15 mouse cellular contexts compared by ENCODE assay signal in genomic region chr11:115227640-115228039, GRCm38 (mm10). TPM values are rescaled to one million over a fixed set of nuclear protein-coding genes. Genes with fewer than 3 reads are reported as not detected.
DNase-seq lines count a peak whose midpoint lies in the region; ATAC-seq and TF ChIP-seq lines count a peak whose summit lies in the region.
"Had no signal": no experiment of that assay in that cellular context is flagged by ENCODE, and none has a peak within 500 bp of the region (broad histone marks: within the 10 kb centered on the region; RNA-seq: fewer than 3 reads in every experiment).

No protein-coding gene starts in this region.

- peak overlapping the region; percentile 66; the same call in 1 of the 2 replicates for H3K27ac ChIP-seq in forebrain, embryonic 10.5 days
- no peak overlapping the region for H3K27ac ChIP-seq in forebrain, postnatal 0 days (ENCODE audit: low read depth, low read length)
- peak overlapping the region; percentile 38; the same call in 1 of the 2 replicates for H3K27ac ChIP-seq in left cerebral cortex, adult 2 months
- H3K27ac ChIP-seq in forebrain, embryonic 16.5 days (ENCODE audit: low read length), result peak overlapping the region; percentile 48
- H3K27ac ChIP-seq in kidney, embryonic 14.5 days (ENCODE audit: low read depth, low read length), result no peak overlapping the region
- H3K27ac ChIP-seq: limb, embryonic 10.5 days; liver, embryonic 14.5 days had no signal

- H3K4me2 ChIP-seq in forebrain, postnatal 0 days (ENCODE audit: low read depth), result no peak overlapping the region
- no peak overlapping the region for H3K4me2 ChIP-seq in forebrain, embryonic 16.5 days (ENCODE audit: low read length)
- H3K4me2 ChIP-seq in kidney, embryonic 14.5 days (replicated peaks; ENCODE audit: low read depth, low read length), result no peak overlapping the region
- H3K4me2 ChIP-seq: heart, embryonic 13.5 days had no signal

- no peaks in the 10 kb centered on the region for H3K9me3 ChIP-seq in forebrain, embryonic 10.5 days
- H3K9me3 ChIP-seq in forebrain, postnatal 0 days (ENCODE audit: low read length), result no peaks in the 10 kb centered on the region
- no peaks in the 10 kb centered on the region for H3K9me3 ChIP-seq in forebrain, embryonic 16.5 days (ENCODE audit: control insufficient read depth, low read length)
- no peaks in the 10 kb centered on the region for H3K9me3 ChIP-seq in kidney, embryonic 14.5 days (ENCODE audit: control insufficient read depth, low read length)
- H3K9me3 ChIP-seq: heart, embryonic 13.5 days; limb, embryonic 10.5 days had no signal

- peaks cover 89% of the 10 kb centered on the region for H3K4me1 ChIP-seq in forebrain, embryonic 10.5 days
- peaks cover 28% of the 10 kb centered on the region for H3K4me1 ChIP-seq in forebrain, postnatal 0 days (ENCODE audit: insufficient read depth)
- peaks cover 67% of the 10 kb centered on the region for H3K4me1 ChIP-seq in forebrain, embryonic 16.5 days (replicated peaks; ENCODE audit: control insufficient read depth, insufficient read depth, low read length)
- H3K4me1 ChIP-seq in kidney, embryonic 14.5 days (ENCODE audit: control insufficient read depth, insufficient read depth, low read length), result peaks cover 12% of the 10 kb centered on the region

- H3K9ac ChIP-seq in forebrain, postnatal 0 days, result no peak overlapping the region; the same call in 1 of the 2 replicates
- 0 out of 2 replicates have a peak overlapping the region, but pooled peaks have one; percentile 42 for H3K9ac ChIP-seq in forebrain, embryonic 16.5 days (replicated peaks; ENCODE audit: low read depth, low read length)
- H3K9ac ChIP-seq in kidney, embryonic 14.5 days (ENCODE audit: low read depth, low read length), result no peak overlapping the region
- H3K9ac ChIP-seq: liver, embryonic 14.5 days had no signal

- ATAC-seq in forebrain, postnatal 0 days, result no peak
- no peak for ATAC-seq in forebrain, embryonic 16.5 days
- no peak for ATAC-seq in kidney, embryonic 14.5 days (ENCODE audit: low FRiP score, low TSS enrichment)

- no peak for DNase-seq in forebrain, embryonic 10.5 days (ENCODE audit: extremely low spot score, low spot score)
- no peak for DNase-seq in forebrain, postnatal 0 days
- DNase-seq in left cerebral cortex, adult 2 months (ENCODE audit: extremely low spot score in 1 of 2, low spot score in 2 of 2), result no peak
- no peak for DNase-seq in left cerebral cortex, postnatal 10 days (ENCODE audit: extremely low spot score in 1 of 2, low spot score in 2 of 2)
- DNase-seq in MN1 (ENCODE audit: low spot score), result peak; percentile 65
- no peak for DNase-seq in c-Kit-positive CD71-positive TER-119-positive erythroid progenitor cells, embryonic 14.5 days (ENCODE audit: low spot score)
- DNase-seq: kidney, adult 11 months; right cerebral cortex, postnatal 25 days had no signal

- peaks cover 54% of the 10 kb centered on the region for H3K27me3 ChIP-seq in forebrain, embryonic 10.5 days (ENCODE audit: poor library complexity, severe bottlenecking)
- no peaks in the 10 kb centered on the region for H3K27me3 ChIP-seq in forebrain, postnatal 0 days (ENCODE audit: insufficient read depth, low read length)
- no peaks in the 10 kb centered on the region for H3K27me3 ChIP-seq in forebrain, embryonic 16.5 days (replicated peaks; ENCODE audit: control insufficient read depth, insufficient read depth, low read length)
- H3K27me3 ChIP-seq in kidney, embryonic 14.5 days (ENCODE audit: control insufficient read depth, insufficient read depth, low read length), result peaks cover 11% of the 10 kb centered on the region

- no peak for TF ChIP-seq CTCF in forebrain, postnatal 0 days (IDR thresholded peaks at IDR 0.05; ENCODE audit: low read depth)
- TF ChIP-seq CTCF in left cerebral cortex, adult 2 months (IDR thresholded peaks at IDR 0.05), result no peak

- H3K36me3 ChIP-seq in forebrain, embryonic 10.5 days (replicated peaks), result no peaks in the 10 kb centered on the region
- H3K36me3 ChIP-seq in forebrain, postnatal 0 days (ENCODE audit: insufficient read depth), result no peaks in the 10 kb centered on the region; the same call in 1 of the 2 replicates
- H3K36me3 ChIP-seq in forebrain, embryonic 16.5 days (ENCODE audit: control insufficient read depth, insufficient read depth), result no peaks in the 10 kb centered on the region
- H3K36me3 ChIP-seq in kidney, embryonic 14.5 days (ENCODE audit: control insufficient read depth, insufficient read depth, low read length), result no peaks in the 10 kb centered on the region; the same call in 1 of the 2 replicates
- H3K36me3 ChIP-seq: heart, embryonic 13.5 days; limb, embryonic 10.5 days had no signal

- H3K4me3 ChIP-seq in forebrain, embryonic 10.5 days, result no peak overlapping the region
- no peak overlapping the region for H3K4me3 ChIP-seq in forebrain, postnatal 0 days (ENCODE audit: low read depth, low read length)
- no peak overlapping the region for H3K4me3 ChIP-seq in left cerebral cortex, adult 2 months
- H3K4me3 ChIP-seq in forebrain, embryonic 16.5 days (replicated peaks; ENCODE audit: low read length), result no peak overlapping the region
- no peak overlapping the region for H3K4me3 ChIP-seq in kidney, embryonic 14.5 days (ENCODE audit: low read length)
- H3K4me3 ChIP-seq: heart, embryonic 13.5 days; limb, embryonic 10.5 days had no signal

- intact Hi-C loops in left cerebral cortex, adult 2 months (cut with DNase I), result no loop called here
- intact Hi-C loops in left cerebral cortex, postnatal 10 days (cut with DNase I), result no loop called here

- WGBS in forebrain, embryonic 10.5 days, result 20% methylated on average over 12 of the region's 12 CpGs
- 33% methylated on average over 12 of the region's 12 CpGs for WGBS in forebrain, postnatal 0 days
- WGBS in forebrain, embryonic 16.5 days, result 27% methylated on average over 12 of the region's 12 CpGs
- WGBS in kidney, embryonic 14.5 days, result 33% methylated on average over 12 of the region's 12 CpGs

RNA-seq across cellular contexts. Expression of gene Grin2c, which starts 39.4 kb away (rescaled TPM):
- polyA plus RNA-seq in forebrain, embryonic 10.5 days (2016; fragmentation: Nextera tagmentation; extraction: Ambion mirVana), result not detected in 2 replicates
- total RNA-seq in forebrain, postnatal 0 days (2014; rRNA removed), result 1.5 and 1.6 TPM in 2 replicates
- polyA plus RNA-seq in forebrain, postnatal 0 days (2015; fragmentation: Nextera tagmentation; extraction: Ambion mirVana), result 0.35 and 0.48 TPM in 2 replicates
- total RNA-seq in left cerebral cortex, adult 2 months (2021), result 10 to 100 TPM; 37.4 to 40.0 TPM
- 10 to 100 TPM; 14.7 to 21.6 TPM for total RNA-seq in left cerebral cortex, postnatal 10 days (2021)
- polyA plus RNA-seq in forebrain, embryonic 16.5 days (2015; fragmentation: Nextera tagmentation; extraction: Ambion mirVana), result 0.29 and 0.37 TPM in 2 replicates
- polyA plus RNA-seq in kidney, embryonic 14.5 days (2014; fragmentation: Nextera tagmentation; extraction: Ambion mirVana), result not detected in 2 replicates
- polyA plus RNA-seq: activated CD4-positive, CD25-positive, alpha-beta regulatory T cell, adult 4 months; embryonic facial prominence, embryonic 14.5 days; heart, embryonic 13.5 days had no signal

RNA-seq across cellular contexts. Expression of gene Nat9, which starts 40.0 kb away (rescaled TPM):
- 16.9 and 20.6 TPM in 2 replicates for polyA plus RNA-seq in forebrain, embryonic 10.5 days (2016; fragmentation: Nextera tagmentation; extraction: Ambion mirVana)
- total RNA-seq in forebrain, postnatal 0 days (2014; rRNA removed), result 19.2 and 20.3 TPM in 2 replicates
- 17.7 and 18.6 TPM in 2 replicates for polyA plus RNA-seq in forebrain, postnatal 0 days (2015; fragmentation: Nextera tagmentation; extraction: Ambion mirVana)
- 10 to 100 TPM; 23.1 to 25.6 TPM for total RNA-seq in left cerebral cortex, adult 2 months (2021)
- total RNA-seq in left cerebral cortex, postnatal 10 days (2021), result 10 to 100 TPM; 14.5 to 16.6 TPM
- polyA plus RNA-seq in forebrain, embryonic 16.5 days (2015; fragmentation: Nextera tagmentation; extraction: Ambion mirVana), result 20.6 and 24.2 TPM in 2 replicates
- 18.2 and 18.4 TPM in 2 replicates for polyA plus RNA-seq in kidney, embryonic 14.5 days (2014; fragmentation: Nextera tagmentation; extraction: Ambion mirVana)

RNA-seq across cellular contexts. Expression of gene Tmem104, which starts 40.4 kb away (rescaled TPM):
- polyA plus RNA-seq in forebrain, embryonic 10.5 days (2016; fragmentation: Nextera tagmentation; extraction: Ambion mirVana), result 8.7 and 8.8 TPM in 2 replicates
- 5.4 and 7.6 TPM in 2 replicates for total RNA-seq in forebrain, postnatal 0 days (2014; rRNA removed)
- polyA plus RNA-seq in forebrain, postnatal 0 days (2015; fragmentation: Nextera tagmentation; extraction: Ambion mirVana), result 8.8 and 9.9 TPM in 2 replicates
- total RNA-seq in left cerebral cortex, adult 2 months (2021), result 10 to 100 TPM; 16.2 to 16.8 TPM
- total RNA-seq in left cerebral cortex, postnatal 10 days (2021), result 10 to 100 TPM; 19.9 to 20.3 TPM
- polyA plus RNA-seq in forebrain, embryonic 16.5 days (2015; fragmentation: Nextera tagmentation; extraction: Ambion mirVana), result 11.0 and 11.2 TPM in 2 replicates
- polyA plus RNA-seq in kidney, embryonic 14.5 days (2014; fragmentation: Nextera tagmentation; extraction: Ambion mirVana), result 6.3 and 10.3 TPM in 2 replicates

RNA-seq across cellular contexts. Expression of gene Fdxr, which starts 49.2 kb away (rescaled TPM):
- polyA plus RNA-seq in forebrain, embryonic 10.5 days (2016; fragmentation: Nextera tagmentation; extraction: Ambion mirVana), result 16.3 and 17.5 TPM in 2 replicates
- total RNA-seq in forebrain, postnatal 0 days (2014; rRNA removed), result 18.6 and 26.2 TPM in 2 replicates
- 14.0 and 16.4 TPM in 2 replicates for polyA plus RNA-seq in forebrain, postnatal 0 days (2015; fragmentation: Nextera tagmentation; extraction: Ambion mirVana)
- 10 to 100 TPM; 15.9 to 17.9 TPM for total RNA-seq in left cerebral cortex, adult 2 months (2021)
- total RNA-seq in left cerebral cortex, postnatal 10 days (2021), result 10 to 100 TPM; 18.2 to 18.7 TPM
- polyA plus RNA-seq in forebrain, embryonic 16.5 days (2015; fragmentation: Nextera tagmentation; extraction: Ambion mirVana), result 23.2 and 26.9 TPM in 2 replicates
- 9.2 and 13.1 TPM in 2 replicates for polyA plus RNA-seq in kidney, embryonic 14.5 days (2014; fragmentation: Nextera tagmentation; extraction: Ambion mirVana)

Comparison
In these comparisons a context has a peak if more than half of its experiments do, and no peak if none do; other contexts are left out.
1. H3K27ac ChIP-seq: peak in forebrain, embryonic 10.5 days (single experiment), left cerebral cortex, adult 2 months (single experiment) and forebrain, embryonic 16.5 days (single experiment); none in forebrain, postnatal 0 days (single experiment) and kidney, embryonic 14.5 days (single experiment).